Mouse (Mus musculus) stomach, postnatal 0 days (tissue): ENCODE data around the gene Med12l. TPM values are rescaled to one million over a fixed set of nuclear protein-coding genes. Genes with fewer than 3 reads are reported as not detected.

Experiments used
- ATAC-seq: fragments of 200-750 bp; cut with Nextera tagmentation; 2 replicates; pipeline ENCODE4 v1.8.0; 2017; ENCODE audit not compliant: low FRiP score, low TSS enrichment
- DNase-seq: peaks from one replicate; pipeline ENCODE4 v3.0.0-alpha.2; 2016; ENCODE audit warnings: low spot score
- H3K27ac ChIP-seq: fragments of 300-500 bp; sonication (generic); replicated peaks from 2 replicates; pipeline ENCODE4 v1.5.1; 2014; ENCODE audit warnings: mild to moderate bottlenecking, control low read depth
- H3K27me3 ChIP-seq: fragments of 300-500 bp; sonication (generic); 2 replicates; pipeline ENCODE4 v1.6.1; 2014; ENCODE audit warnings: low read length; ENCODE audit not compliant: control insufficient read depth, insufficient read depth
- H3K36me3 ChIP-seq: fragments of 300-500 bp; sonication (generic); 2 replicates; pipeline ENCODE4 v1.6.1; 2014; ENCODE audit warnings: low read length, mixed read lengths; ENCODE audit not compliant: control insufficient read depth, insufficient read depth
- H3K4me1 ChIP-seq: fragments of 300-500 bp; sonication (generic); replicated peaks from 2 replicates; pipeline ENCODE4 v1.6.1; 2014; ENCODE audit warnings: antibody characterized with exemption; ENCODE audit not compliant: control insufficient read depth, insufficient read depth
- H3K4me2 ChIP-seq: fragments of 300-500 bp; sonication (generic); replicated peaks from 2 replicates; pipeline ENCODE4 v1.6.1; 2014; ENCODE audit warnings: low read depth, mild to moderate bottlenecking, control low read depth, moderate library complexity
- H3K4me3 ChIP-seq: fragments of 300-500 bp; sonication (generic); 2 replicates; pipeline ENCODE4 v1.5.1; 2014; ENCODE audit warnings: low read depth, low read length, control low read depth
- H3K9ac ChIP-seq: fragments of 300-500 bp; sonication (generic); 2 replicates; pipeline ENCODE4 v1.6.1; 2014; ENCODE audit warnings: mild to moderate bottlenecking, low read length, control low read depth, mixed read lengths
- H3K9me3 ChIP-seq: fragments of 300-500 bp; sonication (generic); 2 replicates; pipeline ENCODE4 v1.6.1; 2016; ENCODE audit warnings: low read length; ENCODE audit not compliant: control insufficient read depth
- CTCF ChIP-seq: IDR thresholded peaks from 2 replicates; pipeline ENCODE4 v1.5.1; 2016; ENCODE audit warnings: antibody characterized with exemption, low read depth, mild to moderate bottlenecking, moderate library complexity
- EP300 ChIP-seq: optimal IDR thresholded peaks from 2 replicates; pipeline ENCODE3; 2016; ENCODE audit warnings: antibody characterized with exemption
- WGBS: fragments of 180-500 bp; shearing (Covaris S2); extraction: QIAGEN DNeasy Blood & Tissue Kit; methylation state at CpG from one replicate; pipeline ENCODE4 v1.1.7; 2014; 5-methylcytosine and 5-hydroxymethylcytosine counted together
- polyA plus RNA-seq: library from polyadenylated mRNA; unstranded; fragments of >200 nt; fragmentation: Nextera tagmentation; extraction: Ambion mirVana; gene quantifications from 2 replicates; pipeline ENCODE4 v1.2.1, GENCODE M21; 2015

Gene Med12l
- polyA plus RNA-seq, 1 experiment from 2014 or later, result 0.25 TPM

- no peak for ATAC-seq
- H3K27ac ChIP-seq, result no peak overlapping the region
- no peaks in the 10 kb centered on the region for H3K9me3 ChIP-seq
- no peak overlapping the region for H3K4me3 ChIP-seq
- H3K4me2 ChIP-seq, result no peak overlapping the region
- no peaks in the 10 kb centered on the region for H3K36me3 ChIP-seq
- DNase-seq, result no peak
- no peaks in the 10 kb centered on the region for H3K27me3 ChIP-seq
- TF ChIP-seq EP300, result no peak
- no peak for TF ChIP-seq CTCF
- H3K4me1 ChIP-seq, result no peaks in the 10 kb centered on the region
- 73% methylated on average over 8 of the region's 8 CpGs for WGBS
- H3K9ac ChIP-seq, result no peak overlapping the region
These were observed 136.1 kb downstream of the Med12l start for GRCm38 (mm10) chr3:59141507-59142305.

GRCm38 (mm10) chr3:59145194-59145593 is 139.6 kb downstream of the Med12l start:
- WGBS, result 59% methylated on average over 5 of the region's 5 CpGs

GRCm38 (mm10) chr3:59149646-59150045 is 144.0 kb downstream of the Med12l start:
- ATAC-seq (no peak), DNase-seq (no peak)
- no peak overlapping the region for H3K9ac ChIP-seq
- no peak overlapping the region for H3K4me2 ChIP-seq
- no peaks in the 10 kb centered on the region for H3K4me1 ChIP-seq
- H3K4me3 ChIP-seq, result no peak overlapping the region
- H3K9me3 ChIP-seq, result no peaks in the 10 kb centered on the region
- no peaks in the 10 kb centered on the region for H3K36me3 ChIP-seq
- H3K27ac ChIP-seq, result no peak overlapping the region
- TF ChIP-seq EP300, result no peak
- TF ChIP-seq CTCF, result no peak
- H3K27me3 ChIP-seq, result no peaks in the 10 kb centered on the region

More at GRCm38 (mm10) chr3:59145194-59145593, 139.6 kb downstream of the Med12l start:
- no peak for ATAC-seq
- no peak overlapping the region for H3K4me2 ChIP-seq
- DNase-seq, result no peak
- H3K36me3 ChIP-seq, result no peaks in the 10 kb centered on the region
- TF ChIP-seq CTCF, result no peak
- no peaks in the 10 kb centered on the region for H3K4me1 ChIP-seq
- no peak overlapping the region for H3K9ac ChIP-seq
- no peaks in the 10 kb centered on the region for H3K9me3 ChIP-seq
- no peaks in the 10 kb centered on the region for H3K27me3 ChIP-seq
- no peak overlapping the region for H3K4me3 ChIP-seq
- no peak overlapping the region for H3K27ac ChIP-seq

- ATAC-seq (no peak), DNase-seq (no peak)
- WGBS, result 91% methylated on average over 2 of the region's 2 CpGs
- H3K4me3 ChIP-seq, result no peak overlapping the region
- H3K4me1 ChIP-seq, result no peaks in the 10 kb centered on the region
- H3K27me3 ChIP-seq, result no peaks in the 10 kb centered on the region
- no peak for TF ChIP-seq EP300
- TF ChIP-seq CTCF, result no peak
- H3K36me3 ChIP-seq, result no peaks in the 10 kb centered on the region
- H3K9ac ChIP-seq, result no peak overlapping the region
- no peak overlapping the region for H3K4me2 ChIP-seq
- H3K9me3 ChIP-seq, result no peaks in the 10 kb centered on the region
- H3K27ac ChIP-seq, result no peak overlapping the region
These were observed 145.0 kb downstream of the Med12l start for GRCm38 (mm10) chr3:59150624-59151023.

GRCm38 (mm10) chr3:59153424-59153823 is 147.8 kb downstream of the Med12l start, which contains the start of gene P2ry14:
TSS of gene P2ry14 (minus strand) at chr3:59153618.
- H3K9me3 ChIP-seq, result no peaks in the 10 kb centered on the region
- ATAC-seq, result no peak
- H3K4me3 ChIP-seq, result no peak within 1 kb of the TSS
- H3K36me3 ChIP-seq, result no peaks in the 10 kb centered on the region
- no peak for DNase-seq
- H3K27ac ChIP-seq, result no peak within 1 kb of the TSS
- 65% methylated on average over 5 of the region's 5 CpGs for WGBS
- H3K4me1 ChIP-seq, result no peaks in the 10 kb centered on the region
- no peak within 1 kb of the TSS for H3K4me2 ChIP-seq
- no peak for TF ChIP-seq EP300
- TF ChIP-seq CTCF, result no peak
- no peaks in the 10 kb centered on the region for H3K27me3 ChIP-seq
- H3K9ac ChIP-seq, result no peak within 1 kb of the TSS

GRCm38 (mm10) chr3:59154888-59155287 is 149.3 kb downstream of the Med12l start:
- Histone ChIP-seq H3K27me3 (no peaks in the 10 kb centered on the region), H3K36me3 (no peaks in the 10 kb centered on the region), H3K4me1 (no peaks in the 10 kb centered on the region), H3K4me3 (no peak overlapping the region), H3K9ac (no peak overlapping the region), H3K4me2 (no peak overlapping the region), H3K9me3 (no peaks in the 10 kb centered on the region), H3K27ac (no peak overlapping the region)
- TF ChIP-seq CTCF (no peak), EP300 (no peak)
- ATAC-seq (no peak), DNase-seq (no peak)
- 80% methylated on average over 2 of the region's 2 CpGs for WGBS
